ENCODE assay signal across 8 mouse cellular contexts in genomic region chrX:71556115-71556941, GRCm38 (mm10). TPM values are rescaled to one million over a fixed set of nuclear protein-coding genes. Genes with fewer than 3 reads are reported as not detected.
DNase-seq lines count a peak whose midpoint lies in the region; ATAC-seq and TF ChIP-seq lines count a peak whose summit lies in the region.

No protein-coding gene starts in this region.

- H3K4me2 ChIP-seq in midbrain, postnatal 0 days (ENCODE audit: low read depth, low read length, poor library complexity, severe bottlenecking): peak overlapping the region; percentile 45

- peak; percentile 11 for DNase-seq in gastrocnemius, postnatal 10 days
- no peak for DNase-seq in gastrocnemius, adult 18-20 months (ENCODE audit: low spot score)
- DNase-seq in NIH3T3 (ENCODE audit: low read depth): peak; percentile 24
- peak; percentile 62 for DNase-seq in embryonic facial prominence, embryonic 10.5 days (ENCODE audit: low spot score)
- DNase-seq in heart, postnatal 14 days: peak; percentile 27 to 34
- peak; percentile 58 for DNase-seq in limb, embryonic 10.5 days (ENCODE audit: low spot score)
- peak; percentile 20 for DNase-seq in midbrain, postnatal 0 days (ENCODE audit: low spot score)
- DNase-seq in thymus, adult 2 months: peak; percentile 12

- peak overlapping the region; percentile 86 for H3K9ac ChIP-seq in midbrain, postnatal 0 days (replicated peaks; ENCODE audit: low read length, poor library complexity, severe bottlenecking)

- intact Hi-C loops in heart, postnatal 14 days (cut with DNase I): loop anchor here (2.0 to 5.0 kb wide), 2 partner anchors 60 to 129 kb away; no protein-coding TSS in a partner anchor

- no peak for TF ChIP-seq POLR2A in thymus, adult 2 months (IDR thresholded peaks at IDR 0.05; ENCODE audit: control insufficient read depth, extremely low read depth, insufficient read depth, low read length, poor library complexity)

- peak; percentile 57 for ATAC-seq in midbrain, postnatal 0 days (ENCODE audit: low FRiP score)

- TF ChIP-seq CTCF in midbrain, postnatal 0 days (IDR thresholded peaks at IDR 0.05): no peak
- no peak for TF ChIP-seq CTCF in thymus, adult 2 months (IDR thresholded peaks at IDR 0.05; ENCODE audit: borderline replicate concordance, control insufficient read depth, extremely low read depth, insufficient read depth, low read length, poor library complexity)

- H3K27me3 ChIP-seq in embryonic facial prominence, embryonic 10.5 days (replicated peaks; ENCODE audit: low read depth, poor library complexity, severe bottlenecking): peaks cover 10% of the 10 kb centered on the region; the same call in 1 of the 2 replicates
- H3K27me3 ChIP-seq in limb, embryonic 10.5 days (ENCODE audit: low read depth, poor library complexity, severe bottlenecking): peaks cover 34% of the 10 kb centered on the region
- H3K27me3 ChIP-seq in midbrain, postnatal 0 days (ENCODE audit: insufficient read depth, low read length): no peaks in the 10 kb centered on the region
- no peaks in the 10 kb centered on the region for H3K27me3 ChIP-seq in thymus, adult 2 months (ENCODE audit: control insufficient read depth, insufficient read depth, low read length)

- whole genome bisulfite sequencing in embryonic facial prominence, embryonic 10.5 days: 26% methylated on average over 108 of the region's 112 CpGs
- whole genome bisulfite sequencing in limb, embryonic 10.5 days: 27% methylated on average over 104 of the region's 112 CpGs
- WGBS in midbrain, postnatal 0 days: 20% methylated on average over 39 of the region's 112 CpGs
- 2% methylated on average over 49 of the region's 112 CpGs for WGBS in thymus, adult 2 months

- peaks cover 24% of the 10 kb centered on the region for H3K36me3 ChIP-seq in embryonic facial prominence, embryonic 10.5 days (replicated peaks)
- H3K36me3 ChIP-seq in limb, embryonic 10.5 days: peaks cover 21% of the 10 kb centered on the region
- 0 out of 2 replicates have a peak, but pooled peaks cover 3% of the 10 kb centered on the region for H3K36me3 ChIP-seq in midbrain, postnatal 0 days (ENCODE audit: insufficient read depth, low read length)
- no peaks in the 10 kb centered on the region for H3K36me3 ChIP-seq in thymus, adult 2 months (ENCODE audit: control insufficient read depth, insufficient read depth, low read length)

- peaks cover 9% of the 10 kb centered on the region; the same call in 1 of the 2 replicates for H3K9me3 ChIP-seq in embryonic facial prominence, embryonic 10.5 days
- H3K9me3 ChIP-seq in limb, embryonic 10.5 days (replicated peaks): no peaks in the 10 kb centered on the region
- no peaks in the 10 kb centered on the region for H3K9me3 ChIP-seq in midbrain, postnatal 0 days (ENCODE audit: low read length)

- H3K27ac ChIP-seq in embryonic facial prominence, embryonic 10.5 days (replicated peaks): peak overlapping the region; percentile 99
- peak overlapping the region; percentile 98 for H3K27ac ChIP-seq in limb, embryonic 10.5 days
- peak overlapping the region; percentile 90 for H3K27ac ChIP-seq in midbrain, postnatal 0 days (ENCODE audit: low read depth, low read length)
- H3K27ac ChIP-seq in thymus, adult 2 months (ENCODE audit: control insufficient read depth, insufficient read depth, low read length): no peak overlapping the region; the same call in 1 of the 2 replicates

- peak overlapping the region; percentile 78 for H3K4me3 ChIP-seq in embryonic facial prominence, embryonic 10.5 days
- H3K4me3 ChIP-seq in limb, embryonic 10.5 days: peak overlapping the region; percentile 77
- H3K4me3 ChIP-seq in midbrain, postnatal 0 days (ENCODE audit: low read depth, low read length): peak overlapping the region; percentile 65
- H3K4me3 ChIP-seq in thymus, adult 2 months (ENCODE audit: control insufficient read depth, insufficient read depth, low read length): peak overlapping the region; percentile 65

- H3K4me1 ChIP-seq in embryonic facial prominence, embryonic 10.5 days: peaks cover 3% of the 10 kb centered on the region; the same call in 1 of the 2 replicates
- peaks cover 4% of the 10 kb centered on the region; the same call in 1 of the 2 replicates for H3K4me1 ChIP-seq in limb, embryonic 10.5 days
- H3K4me1 ChIP-seq in midbrain, postnatal 0 days (ENCODE audit: insufficient read depth, low read length): no peaks in the 10 kb centered on the region
- peaks cover 4% of the 10 kb centered on the region for H3K4me1 ChIP-seq in thymus, adult 2 months (replicated peaks; ENCODE audit: control insufficient read depth, insufficient read depth, low read length)

RNA-seq across cellular contexts. Expression of gene Hmgb3, which starts 0.6 kb away (rescaled TPM):
- total RNA-seq in gastrocnemius, postnatal 10 days (2021): 10 to 100 TPM; 24.9 to 28.1 TPM
- total RNA-seq in gastrocnemius, adult 18-20 months (2021): 10 to 100 TPM in 1 of 2 experiments, 1 to 10 TPM in 1; 8.1 to 12.8 TPM
- polyA plus RNA-seq in embryonic facial prominence, embryonic 10.5 days (2016; fragmentation: Nextera tagmentation; extraction: Ambion mirVana): 686 and 718 TPM in 2 replicates
- 10 to 100 TPM; 70.9 to 85.6 TPM for total RNA-seq in heart, postnatal 14 days (2021)
- polyA plus RNA-seq in limb, embryonic 10.5 days (2016; fragmentation: Nextera tagmentation; extraction: Ambion mirVana): 681 and 775 TPM in 2 replicates
- total RNA-seq in midbrain, postnatal 0 days (2014; rRNA removed): 100 and 129 TPM in 2 replicates
- 429 and 478 TPM in 2 replicates for polyA plus RNA-seq in midbrain, postnatal 0 days (2015; fragmentation: Nextera tagmentation; extraction: Ambion mirVana)
- 17.4 and 22.6 TPM in 2 replicates for polyA plus RNA-seq in thymus, adult 2 months (2012; rRNA removed)
